Mouse (Mus musculus) kidney, adult 2 months (tissue): ENCODE results near the gene Atp6v0e.

Experiments used
- CTCF ChIP-seq: fragments of 200-500 bp; conservative IDR thresholded peaks from 2 replicates; pipeline ENCODE4 v1.5.1; 2011; ENCODE audit warnings: low read depth, mild to moderate bottlenecking, control low read depth, low read length, moderate library complexity, mixed read lengths; ENCODE audit not compliant: insufficient read depth, insufficient read length
- POLR2A ChIP-seq: fragments of 200-500 bp; IDR thresholded peaks from one replicate; pipeline ENCODE4 v1.6.1; 2011; ENCODE audit warnings: low read depth, low read length, control low read depth

- TF ChIP-seq CTCF (no peak), POLR2A (no peak)
Observed at GRCm38 (mm10) chr17:26645411-26645854, 17.6 kb upstream of the Atp6v0e start.
